Mouse (Mus musculus) lung, postnatal 0 days (tissue): Measurements from ENCODE around the gene Shisa3. TPM values are rescaled to one million over a fixed set of nuclear protein-coding genes. Genes with fewer than 3 reads are reported as not detected.
A peak's percentile ranks its signal among the peaks of the same experiment; 100 is the strongest.

Experiments
- ATAC-seq: fragments of 200-750 bp; cut with Nextera tagmentation; 2 replicates; pipeline ENCODE4 v1.8.0; 2017; ENCODE audit warnings: moderate library complexity
- DNase-seq: peaks from one replicate; pipeline ENCODE4 v3.0.0-alpha.2; 2016; ENCODE audit warnings: low spot score
- H3K27ac ChIP-seq: fragments of 300-500 bp; sonication (generic); 2 replicates; pipeline ENCODE4 v1.5.1; 2014; ENCODE audit warnings: antibody characterized with exemption, mild to moderate bottlenecking, low read length, mixed read lengths
- H3K27me3 ChIP-seq: fragments of 300-500 bp; sonication (generic); replicated peaks from 2 replicates; pipeline ENCODE4 v1.6.1; 2014; ENCODE audit warnings: low read length, mixed read lengths; ENCODE audit not compliant: insufficient read depth
- H3K36me3 ChIP-seq: fragments of 300-500 bp; sonication (generic); 2 replicates; pipeline ENCODE4 v1.6.1; 2014; ENCODE audit warnings: low read length, mixed read lengths; ENCODE audit not compliant: insufficient read depth
- H3K4me1 ChIP-seq: fragments of 300-500 bp; sonication (generic); 2 replicates; pipeline ENCODE4 v1.6.1; 2014; ENCODE audit warnings: antibody characterized with exemption, low read depth, low read length, mixed read lengths; ENCODE audit not compliant: insufficient read depth
- H3K4me2 ChIP-seq: fragments of 300-500 bp; sonication (generic); replicated peaks from 2 replicates; pipeline ENCODE4 v1.6.1; 2014; ENCODE audit warnings: low read depth, mild to moderate bottlenecking, low read length, moderate library complexity, mixed read lengths
- H3K4me3 ChIP-seq: fragments of 300-500 bp; sonication (generic); 2 replicates; pipeline ENCODE4 v1.5.1; 2014; ENCODE audit warnings: low read depth, low read length
- H3K9ac ChIP-seq: fragments of 300-500 bp; sonication (generic); replicated peaks from 2 replicates; pipeline ENCODE4 v1.6.1; 2014; ENCODE audit warnings: low read depth, mild to moderate bottlenecking
- H3K9me3 ChIP-seq: fragments of 300-500 bp; sonication (generic); 2 replicates; pipeline ENCODE4 v1.6.1; 2016; ENCODE audit warnings: low read length, mixed read lengths
- CTCF ChIP-seq: IDR thresholded peaks from 2 replicates; pipeline ENCODE4 v1.5.1; 2016; ENCODE audit warnings: antibody characterized with exemption, mild to moderate bottlenecking
- EP300 ChIP-seq: IDR thresholded peaks from 2 replicates; pipeline ENCODE4 v1.6.1; 2016; ENCODE audit warnings: antibody characterized with exemption, mild to moderate bottlenecking, control low read depth
- WGBS: fragments of 180-500 bp; shearing (Covaris S2); extraction: QIAGEN DNeasy Blood & Tissue Kit; methylation state at CpG from one replicate; pipeline ENCODE4 v1.1.7; 2014; 5-methylcytosine and 5-hydroxymethylcytosine counted together
- polyA plus RNA-seq: library from polyadenylated mRNA; unstranded; fragments of >200 nt; fragmentation: Nextera tagmentation; extraction: Ambion mirVana; gene quantifications from 2 replicates; pipeline ENCODE4 v1.2.1, GENCODE M21; 2015

The Shisa3 gene
- polyA plus RNA-seq, 1 experiment from 2014 or later = 1.9 TPM

GRCm38 (mm10) chr5:67608674-67609519, 1.2 kb downstream of the Shisa3 start:
- no peak for DNase-seq
- H3K4me1 ChIP-seq = peaks cover 6% of the 10 kb centered on the region; the same call in 1 of the 2 replicates
- no peaks in the 10 kb centered on the region for H3K9me3 ChIP-seq
- no peak for ATAC-seq
- no peak for TF ChIP-seq CTCF
- no peak for TF ChIP-seq EP300
- H3K9ac ChIP-seq = no peak overlapping the region
- H3K27me3 ChIP-seq = peaks cover 37% of the 10 kb centered on the region
- 9% methylated on average over 31 of the region's 31 CpGs for WGBS
- H3K36me3 ChIP-seq = no peaks in the 10 kb centered on the region
- H3K4me3 ChIP-seq = peak overlapping the region; percentile 43
- H3K27ac ChIP-seq = no peak overlapping the region
- peak overlapping the region; percentile 87 for H3K4me2 ChIP-seq

GRCm38 (mm10) chr5:67609520-67609837, 1.8 kb downstream of the Shisa3 start:
- Histone ChIP-seq H3K9ac (no peak overlapping the region), H3K36me3 (no peaks in the 10 kb centered on the region), H3K27ac (no peak overlapping the region), H3K4me1 (peaks cover 6% of the 10 kb centered on the region; the same call in 1 of the 2 replicates), H3K27me3 (peaks cover 37% of the 10 kb centered on the region), H3K9me3 (no peaks in the 10 kb centered on the region), H3K4me2 (no peak overlapping the region), H3K4me3 (no peak overlapping the region)
- ATAC-seq = no peak
- 19% methylated on average over 2 of the region's 2 CpGs for WGBS
- DNase-seq = no peak
- TF ChIP-seq EP300 = no peak
- no peak for TF ChIP-seq CTCF

GRCm38 (mm10) chr5:67621230-67621629, 13.5 kb downstream of the Shisa3 start:
- Histone ChIP-seq H3K4me2 (no peak overlapping the region), H3K9ac (no peak overlapping the region), H3K4me3 (no peak overlapping the region), H3K27ac (no peak overlapping the region), H3K27me3 (no peaks in the 10 kb centered on the region), H3K36me3 (peaks cover 8% of the 10 kb centered on the region; the same call in 1 of the 2 replicates), H3K4me1 (no peaks in the 10 kb centered on the region), H3K9me3 (no peaks in the 10 kb centered on the region)
- no peak for ATAC-seq
- TF ChIP-seq CTCF = no peak
- no peak for DNase-seq
- WGBS = 77% methylated on average over 12 of the region's 12 CpGs

GRCm38 (mm10) chr5:67628180-67628940, 20.7 kb downstream of the Shisa3 start:
- H3K9me3 ChIP-seq = no peaks in the 10 kb centered on the region
- WGBS = 48% methylated on average over 9 of the region's 9 CpGs
- no peaks in the 10 kb centered on the region for H3K36me3 ChIP-seq
- TF ChIP-seq CTCF (no peak), EP300 (no peak)
- no peak overlapping the region for H3K4me3 ChIP-seq
- H3K27me3 ChIP-seq = no peaks in the 10 kb centered on the region
- no peak overlapping the region for H3K4me2 ChIP-seq
- H3K27ac ChIP-seq = no peak overlapping the region
- H3K4me1 ChIP-seq = peaks cover 2% of the 10 kb centered on the region; the same call in 1 of the 2 replicates
- ATAC-seq (peak; percentile 49), DNase-seq (peak; percentile 39)
- no peak overlapping the region for H3K9ac ChIP-seq

- H3K27me3 ChIP-seq = no peaks in the 10 kb centered on the region
- no peak overlapping the region for H3K4me2 ChIP-seq
- no peak overlapping the region for H3K9ac ChIP-seq
- TF ChIP-seq EP300 (no peak), CTCF (no peak)
- ATAC-seq (no peak), DNase-seq (no peak)
- H3K4me1 ChIP-seq = peaks cover 3% of the 10 kb centered on the region; the same call in 1 of the 2 replicates
- no peaks in the 10 kb centered on the region for H3K36me3 ChIP-seq
- H3K27ac ChIP-seq = no peak overlapping the region
- no peak overlapping the region for H3K4me3 ChIP-seq
- H3K9me3 ChIP-seq = no peaks in the 10 kb centered on the region
- WGBS = 64% methylated on average over 7 of the region's 7 CpGs
These were observed 21.8 kb downstream of the Shisa3 start for GRCm38 (mm10) chr5:67629440-67629839.

GRCm38 (mm10) chr5:67629861-67630260, 22.2 kb downstream of the Shisa3 start:
- Histone ChIP-seq H3K9me3 (no peaks in the 10 kb centered on the region), H3K36me3 (no peaks in the 10 kb centered on the region), H3K4me1 (peaks cover 3% of the 10 kb centered on the region; the same call in 1 of the 2 replicates), H3K9ac (no peak overlapping the region), H3K4me3 (no peak overlapping the region), H3K27ac (no peak overlapping the region), H3K27me3 (no peaks in the 10 kb centered on the region), H3K4me2 (no peak overlapping the region)
- ATAC-seq (no peak), DNase-seq (no peak)
- no peak for TF ChIP-seq EP300
- no peak for TF ChIP-seq CTCF
- 86% methylated on average over 6 of the region's 6 CpGs for WGBS
